Mouse (Mus musculus) cerebellum, adult 2 months (tissue): ENCODE data around the gene Srd5a3.

Source experiments
- CTCF ChIP-seq: fragments of 200-500 bp; IDR thresholded peaks from 2 replicates; pipeline ENCODE4 v1.5.1; 2011; ENCODE audit warnings: low read depth, mild to moderate bottlenecking, control low read depth, low read length, moderate library complexity, borderline replicate concordance; ENCODE audit not compliant: insufficient read depth
- POLR2A ChIP-seq: fragments of 200-500 bp; IDR thresholded peaks from 2 replicates; pipeline ENCODE4 v1.6.1; 2011; ENCODE audit warnings: low read length, control low read depth, borderline replicate concordance; ENCODE audit not compliant: insufficient read depth

GRCm38 (mm10) chr5:76149436-76149835, 9.4 kb downstream of the Srd5a3 start:
- TF ChIP-seq CTCF (no peak), POLR2A (no peak)
